Mouse (Mus musculus) embryonic fibroblast, embryonic 13.5 days (primary cell): ENCODE results near the gene Gm11733.

Source experiments
- CTCF ChIP-seq: IDR thresholded peaks from 2 replicates; pipeline ENCODE4 v1.5.1; 2011; ENCODE audit warnings: mild to moderate bottlenecking, control low read depth, low read length, moderate library complexity, borderline replicate concordance; ENCODE audit not compliant: insufficient read depth
- POLR2A ChIP-seq: IDR thresholded peaks from 2 replicates; pipeline ENCODE4 v1.6.1; 2011; ENCODE audit warnings: low read depth, mild to moderate bottlenecking, control low read depth, low read length, moderate library complexity

GRCm38 (mm10) chr11:117498137-117498511 is 14.0 kb downstream of the Gm11733 start:
- no peak for TF ChIP-seq POLR2A
- no peak for TF ChIP-seq CTCF
